Mouse (Mus musculus) embryonic facial prominence, embryonic 15.5 days (tissue): Measurements from ENCODE around the gene 4930426L09Rik. TPM values are rescaled to one million over a fixed set of nuclear protein-coding genes. Genes with fewer than 3 reads are reported as not detected.
"Not testable (repeated sequence)": the region's sequence is repeated elsewhere in the genome, so short reads cannot be mapped to it uniquely, and the experiment has no call there.

Experiments
- ATAC-seq: fragments of 200-750 bp; cut with Nextera tagmentation; 2 replicates; pipeline ENCODE4 v1.8.0; 2017; ENCODE audit warnings: low read depth, moderate TSS enrichment; ENCODE audit not compliant: insufficient number of reproducible peaks, low FRiP score, low TSS enrichment
- H3K27ac ChIP-seq: fragments of 300-500 bp; sonication (generic); replicated peaks from 2 replicates; pipeline ENCODE4 v1.5.1; 2015; ENCODE audit warnings: mild to moderate bottlenecking, inconsistent platforms
- H3K27me3 ChIP-seq: fragments of 300-500 bp; sonication (generic); 2 replicates; pipeline ENCODE4 v1.6.1; 2015; ENCODE audit warnings: inconsistent platforms
- H3K36me3 ChIP-seq: fragments of 300-500 bp; sonication (generic); 2 replicates; pipeline ENCODE4 v1.6.1; 2015; ENCODE audit warnings: mild to moderate bottlenecking, inconsistent platforms
- H3K4me1 ChIP-seq: fragments of 300-500 bp; sonication (generic); 2 replicates; pipeline ENCODE4 v1.6.1; 2015; ENCODE audit warnings: inconsistent platforms
- H3K4me2 ChIP-seq: fragments of 300-500 bp; sonication (generic); replicated peaks from 2 replicates; pipeline ENCODE4 v1.6.1; 2015; ENCODE audit warnings: mild to moderate bottlenecking, inconsistent platforms
- H3K4me3 ChIP-seq: fragments of 300-500 bp; sonication (generic); replicated peaks from 2 replicates; pipeline ENCODE4 v1.5.1; 2015; ENCODE audit warnings: mild to moderate bottlenecking, inconsistent platforms
- H3K9ac ChIP-seq: fragments of 300-500 bp; sonication (generic); 2 replicates; pipeline ENCODE4 v1.6.1; 2015; ENCODE audit warnings: inconsistent platforms
- H3K9me3 ChIP-seq: fragments of 300-500 bp; sonication (generic); replicated peaks from 2 replicates; pipeline ENCODE4 v1.6.1; 2016; ENCODE audit warnings: inconsistent platforms
- WGBS: fragments of 180-500 bp; shearing (Covaris S2); methylation state at CpG from one replicate; pipeline ENCODE4 v1.1.7; 2015; 5-methylcytosine and 5-hydroxymethylcytosine counted together
- polyA plus RNA-seq: library from polyadenylated mRNA; unstranded; fragments of >200 nt; fragmentation: Nextera tagmentation; extraction: Ambion mirVana; gene quantifications from 2 replicates; pipeline ENCODE4 v1.2.1, GENCODE M21; 2015

The 4930426L09Rik gene
- polyA plus RNA-seq, 1 experiment from 2014 or later: 0.69 TPM

DNA sequence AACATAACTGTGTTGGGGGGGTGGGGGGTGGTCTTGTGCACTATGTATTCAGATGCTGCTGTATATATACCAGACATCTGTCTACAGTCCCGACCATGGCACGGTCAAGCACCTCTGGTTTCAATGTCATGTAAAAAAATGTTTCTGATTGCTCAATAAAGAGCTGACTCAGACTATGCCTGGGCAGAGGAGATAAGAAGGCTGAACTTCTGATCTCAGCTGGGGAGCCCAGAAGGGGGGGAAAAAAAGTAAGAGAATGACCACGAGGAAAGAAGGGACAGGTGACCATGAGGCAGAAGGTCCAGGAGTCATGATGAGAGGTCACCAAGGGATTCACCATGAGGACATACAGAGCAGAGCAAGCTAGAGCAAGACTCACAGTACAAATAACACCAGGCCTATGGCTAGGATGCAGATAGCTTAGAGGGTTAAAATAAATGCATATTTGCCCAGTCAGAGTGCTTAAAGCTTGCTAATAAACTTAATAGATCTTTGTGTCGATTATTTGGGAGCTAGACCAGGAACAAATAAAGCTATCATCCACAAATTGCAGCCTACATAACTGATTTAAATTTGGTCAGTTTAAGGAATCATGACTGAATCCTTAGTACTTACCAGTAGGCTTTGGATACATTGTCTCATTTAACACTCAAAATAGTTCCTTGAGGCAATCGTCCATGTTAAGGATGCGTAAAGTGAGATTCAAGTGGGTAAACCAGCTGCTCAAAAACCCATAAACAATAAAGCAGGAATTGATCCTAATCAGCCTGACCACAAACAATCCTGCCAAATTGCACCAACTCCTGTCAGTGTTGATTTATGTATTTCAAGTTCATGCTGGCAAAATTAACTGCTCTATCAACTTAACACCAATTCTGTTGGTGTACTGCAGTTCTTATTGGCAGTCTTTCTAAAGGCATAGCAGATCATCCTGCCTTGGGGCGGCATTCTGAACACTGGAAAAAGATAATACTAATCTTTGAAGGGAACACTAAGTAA, 5.3 kb upstream of the 4930426L09Rik start:
- ATAC-seq: no peak
- peaks cover 12% of the 10 kb centered on the region for H3K4me1 ChIP-seq
- no peak overlapping the region for H3K27ac ChIP-seq
- H3K27me3 ChIP-seq: no peaks in the 10 kb centered on the region
- WGBS: 71% methylated on average over 7 of the region's 7 CpGs
- H3K4me3 ChIP-seq: no peak overlapping the region
- no peaks in the 10 kb centered on the region for H3K36me3 ChIP-seq
- no peaks in the 10 kb centered on the region for H3K9me3 ChIP-seq
- H3K4me2 ChIP-seq: no peak overlapping the region
- H3K9ac ChIP-seq: no peak overlapping the region

DNA sequence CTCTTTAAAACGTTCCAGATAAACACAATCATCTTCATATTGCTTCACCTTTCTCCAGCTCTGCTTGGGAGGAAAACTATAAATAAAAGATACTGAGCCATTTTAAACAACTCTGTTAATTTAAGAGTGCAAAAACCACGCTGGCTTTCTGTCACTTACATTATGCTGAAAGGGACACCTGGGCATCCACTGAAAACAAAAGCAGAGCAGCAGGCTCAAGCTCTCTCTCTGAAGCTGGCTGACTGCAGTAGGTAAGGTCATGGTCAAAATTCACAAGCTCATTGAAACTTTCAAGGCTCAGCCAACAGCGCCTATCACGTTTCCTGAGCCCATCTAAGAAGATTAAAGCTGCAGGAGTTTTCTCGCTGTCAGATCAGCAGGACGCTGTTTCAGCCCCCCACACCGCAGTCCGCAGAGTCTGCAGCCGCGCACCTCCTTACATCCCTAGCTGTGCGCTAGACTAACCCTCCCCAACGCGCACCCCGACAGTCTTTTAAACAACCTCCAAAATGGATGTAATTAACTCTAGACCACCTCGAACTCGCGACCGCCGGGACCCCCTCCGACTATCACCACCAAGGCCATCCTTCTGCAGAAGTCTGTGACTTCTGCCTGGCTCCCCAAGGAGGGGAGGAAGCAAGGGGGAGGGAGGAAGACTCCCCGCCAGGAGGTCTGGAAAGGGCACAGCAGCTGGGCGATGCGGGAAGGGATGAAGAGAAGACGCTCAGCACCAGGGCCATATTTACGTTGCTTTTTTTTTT, 1.5 kb upstream of the 4930426L09Rik start:
- no peak for ATAC-seq
- under 1% methylated on average over 25 of the region's 25 CpGs for WGBS
- Histone ChIP-seq H3K36me3 (no peaks in the 10 kb centered on the region), H3K4me1 (peaks cover 16% of the 10 kb centered on the region), H3K4me3 (peak overlapping the region; percentile 81), H3K27ac (no peak overlapping the region), H3K9me3 (no peaks in the 10 kb centered on the region), H3K4me2 (peak overlapping the region; percentile 92), H3K27me3 (no peaks in the 10 kb centered on the region), H3K9ac (peak overlapping the region; percentile 67; the same call in 1 of the 2 replicates)

DNA sequence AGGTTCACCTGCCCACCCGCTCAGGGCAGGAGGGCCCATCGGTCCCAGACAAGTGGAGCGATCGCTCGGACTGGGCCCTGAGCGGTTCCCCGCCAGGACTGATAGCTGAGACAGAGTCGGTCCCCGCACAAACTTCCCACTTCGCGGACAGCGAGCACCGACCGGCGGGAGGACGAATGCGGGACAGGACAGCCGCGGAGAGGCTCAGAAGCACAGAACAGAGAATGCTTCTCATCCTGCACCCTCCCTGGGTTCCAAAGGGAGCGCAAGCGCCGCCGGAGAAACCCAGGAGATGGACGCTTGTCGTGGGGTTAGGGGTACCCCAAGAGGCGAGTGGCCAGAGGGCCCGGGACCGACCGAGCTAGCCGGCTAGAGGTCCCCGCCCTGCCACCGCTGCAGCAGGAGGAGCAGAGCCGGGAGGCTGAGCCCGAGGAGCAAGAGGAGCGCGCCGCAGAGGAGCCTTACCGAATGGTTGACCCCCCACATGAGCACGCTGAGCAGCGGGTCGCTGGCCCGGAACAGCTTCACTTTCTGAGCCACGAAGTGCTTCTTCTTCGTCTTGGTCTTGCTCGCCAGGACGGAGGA, 664 bp upstream of the 4930426L09Rik start:
- Histone ChIP-seq H3K36me3 (no peaks in the 10 kb centered on the region), H3K4me1 (peaks cover 16% of the 10 kb centered on the region), H3K27ac (peak overlapping the region; percentile 89), H3K9ac (peak overlapping the region; percentile 67), H3K4me2 (peak overlapping the region; percentile 92), H3K4me3 (peak overlapping the region; percentile 81), H3K27me3 (no peaks in the 10 kb centered on the region), H3K9me3 (no peaks in the 10 kb centered on the region)
- peak; percentile 75 for ATAC-seq
- under 1% methylated on average over 46 of the region's 46 CpGs for WGBS

DNA sequence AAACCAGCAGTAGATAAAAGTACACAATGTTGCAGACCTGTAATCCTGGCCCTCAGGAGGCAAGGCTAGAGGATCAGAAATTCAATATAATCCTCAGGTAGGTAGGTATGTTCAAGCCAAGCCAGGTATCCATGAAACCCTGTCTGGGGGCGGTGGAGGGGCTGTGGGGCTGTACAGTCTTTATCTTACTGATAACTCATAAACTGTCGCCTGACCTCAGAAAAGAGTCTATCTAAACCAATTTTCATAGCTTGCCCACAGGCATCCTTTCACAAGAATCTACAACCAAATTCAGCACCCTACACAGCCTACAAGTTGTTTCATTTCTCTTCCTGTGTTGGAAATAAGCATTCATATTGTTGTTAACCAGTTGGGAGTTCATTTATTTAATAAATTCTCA, 1.3 kb downstream of the 4930426L09Rik start:
- Histone ChIP-seq H3K4me3 (no peak overlapping the region), H3K27me3 (no peaks in the 10 kb centered on the region), H3K27ac (no peak overlapping the region), H3K4me1 (peaks cover 10% of the 10 kb centered on the region), H3K9me3 (no peaks in the 10 kb centered on the region), H3K9ac (no peak overlapping the region), H3K4me2 (no peak overlapping the region), H3K36me3 (no peaks in the 10 kb centered on the region)
- 85% methylated on average over 2 of the region's 2 CpGs for WGBS
- ATAC-seq: no peak

DNA sequence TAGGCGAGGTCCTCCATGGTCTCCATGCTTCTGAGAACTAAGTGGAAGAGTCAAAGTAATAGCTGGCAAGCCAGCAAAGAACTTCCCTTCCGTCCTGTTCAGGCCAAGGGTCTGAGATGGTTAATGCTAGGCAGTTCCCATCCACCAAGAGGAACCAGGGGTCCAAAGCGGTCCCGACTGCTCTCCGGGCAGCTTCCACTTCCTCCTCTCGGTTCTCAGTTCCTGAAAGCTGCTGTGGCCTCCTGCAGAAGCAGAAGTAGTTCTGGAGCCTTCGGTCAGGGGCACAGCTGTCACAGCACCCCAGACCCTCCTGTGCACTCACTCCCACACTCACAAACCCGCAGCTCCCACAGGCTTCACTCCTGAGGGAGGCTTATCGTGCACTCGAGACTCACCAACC, 6.7 kb downstream of the 4930426L09Rik start:
- H3K9ac ChIP-seq: no peak overlapping the region
- no peaks in the 10 kb centered on the region for H3K27me3 ChIP-seq
- H3K27ac ChIP-seq: no peak overlapping the region
- no peak for ATAC-seq
- 70% methylated on average over 10 of the region's 10 CpGs for WGBS
- H3K4me2 ChIP-seq: no peak overlapping the region
- H3K9me3 ChIP-seq: no peaks in the 10 kb centered on the region
- H3K36me3 ChIP-seq: no peaks in the 10 kb centered on the region
- no peaks in the 10 kb centered on the region for H3K4me1 ChIP-seq
- no peak overlapping the region for H3K4me3 ChIP-seq

DNA sequence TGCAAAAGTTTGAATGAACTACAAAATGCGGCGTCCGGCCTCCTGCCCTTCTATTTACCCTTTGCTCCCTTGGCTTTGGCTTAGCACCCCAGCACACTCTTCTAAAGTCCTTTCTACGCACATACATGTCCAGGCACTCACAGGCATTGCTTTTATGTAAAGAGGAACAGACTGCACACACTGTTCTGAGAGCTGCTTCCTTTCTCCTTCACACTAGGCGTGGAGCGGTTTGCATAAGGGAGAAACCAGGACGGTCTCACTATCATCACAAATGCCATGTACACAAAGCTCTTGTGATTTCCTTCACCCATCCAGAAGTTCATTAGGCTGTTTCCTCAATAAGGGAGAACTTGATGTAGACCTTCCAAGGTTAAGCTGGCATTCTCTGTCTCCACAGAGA, 8.0 kb downstream of the 4930426L09Rik start:
- no peaks in the 10 kb centered on the region for H3K4me1 ChIP-seq
- H3K9me3 ChIP-seq: no peaks in the 10 kb centered on the region
- no peak overlapping the region for H3K9ac ChIP-seq
- H3K4me3 ChIP-seq: no peak overlapping the region
- ATAC-seq: no peak
- H3K4me2 ChIP-seq: no peak overlapping the region
- no peaks in the 10 kb centered on the region for H3K36me3 ChIP-seq
- H3K27ac ChIP-seq: no peak overlapping the region
- H3K27me3 ChIP-seq: no peaks in the 10 kb centered on the region
- 80% methylated on average over 7 of the region's 7 CpGs for WGBS

DNA sequence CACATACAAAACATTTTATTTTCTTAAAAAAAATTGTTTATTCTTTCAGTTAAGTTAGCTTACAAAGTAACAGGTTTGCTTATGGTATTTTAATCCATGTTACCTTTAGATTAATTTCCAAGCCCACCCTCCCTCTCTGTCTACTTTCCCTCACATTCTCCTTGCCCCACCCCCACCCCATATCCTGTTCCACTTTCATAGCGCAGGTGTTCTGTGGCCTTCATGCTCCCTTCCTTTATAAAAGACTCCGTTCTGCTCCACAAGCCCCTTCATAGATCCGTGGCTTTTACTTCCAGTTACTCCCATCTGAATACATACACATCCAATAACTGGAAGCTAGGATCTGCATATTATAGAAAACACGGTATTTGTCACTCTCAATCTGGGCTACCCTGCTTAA, 9.4 kb downstream of the 4930426L09Rik start:
- H3K9me3 ChIP-seq: no peaks in the 10 kb centered on the region
- no peak overlapping the region for H3K4me3 ChIP-seq
- no peak for ATAC-seq
- H3K4me1 ChIP-seq: no peaks in the 10 kb centered on the region
- no peak overlapping the region for H3K4me2 ChIP-seq
- H3K36me3 ChIP-seq: no peaks in the 10 kb centered on the region
- 70% methylated on average over 4 of the region's 4 CpGs for WGBS
- no peaks in the 10 kb centered on the region for H3K27me3 ChIP-seq
- no peak overlapping the region for H3K9ac ChIP-seq
- H3K27ac ChIP-seq: no peak overlapping the region

DNA sequence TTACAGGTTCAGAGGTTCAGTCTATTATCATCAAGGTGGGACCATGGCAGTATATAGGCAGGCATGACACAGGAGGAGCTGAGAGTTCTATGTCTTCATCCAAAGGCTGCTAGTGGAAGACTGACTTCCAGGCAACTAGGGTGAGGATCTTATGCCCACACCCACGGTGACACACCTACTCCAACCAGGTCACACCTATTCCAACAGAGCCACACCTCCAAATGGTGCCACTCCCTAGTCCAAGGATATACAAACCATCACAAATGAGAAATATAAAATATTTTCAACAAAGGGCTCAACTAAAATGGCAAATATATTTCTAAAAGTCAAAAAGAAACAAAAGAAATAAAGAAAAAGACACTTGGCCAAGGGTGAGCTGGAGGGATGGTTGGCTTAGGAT, 12.4 kb downstream of the 4930426L09Rik start:
- not testable (repeated sequence) for ATAC-seq, H3K4me1 ChIP-seq, H3K36me3 ChIP-seq, H3K9me3 ChIP-seq, H3K9ac ChIP-seq, H3K27ac ChIP-seq, H3K4me3 ChIP-seq, H3K4me2 ChIP-seq, H3K27me3 ChIP-seq
- WGBS: 64% methylated on average over 1 of the region's 1 CpGs

DNA sequence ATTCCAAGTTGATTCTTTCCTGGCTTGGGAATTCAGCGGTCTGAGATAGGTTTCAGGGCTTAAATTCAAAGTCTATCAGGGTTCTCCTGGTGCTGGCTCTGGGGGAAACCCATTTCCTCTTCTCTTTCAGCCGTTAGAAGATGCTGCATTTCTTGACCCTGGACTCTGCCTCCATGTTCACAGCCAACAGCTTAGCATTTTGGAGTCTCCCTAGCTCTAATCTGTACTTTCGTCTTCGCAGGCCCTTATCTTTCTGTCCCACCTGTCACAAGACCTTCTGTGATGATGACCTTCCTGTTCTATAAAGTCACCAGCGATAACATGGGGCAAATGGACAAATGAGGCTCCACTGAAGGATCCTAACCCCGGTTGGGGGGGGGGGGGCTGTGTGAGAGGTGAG, 13.3 kb downstream of the 4930426L09Rik start:
- WGBS: 82% methylated on average over 6 of the region's 6 CpGs
- no peaks in the 10 kb centered on the region for H3K36me3 ChIP-seq
- H3K4me1 ChIP-seq: no peaks in the 10 kb centered on the region
- no peaks in the 10 kb centered on the region for H3K9me3 ChIP-seq
- H3K4me2 ChIP-seq: no peak overlapping the region
- H3K27me3 ChIP-seq: no peaks in the 10 kb centered on the region
- ATAC-seq: no peak
- H3K9ac ChIP-seq: no peak overlapping the region
- no peak overlapping the region for H3K4me3 ChIP-seq
- H3K27ac ChIP-seq: no peak overlapping the region

DNA sequence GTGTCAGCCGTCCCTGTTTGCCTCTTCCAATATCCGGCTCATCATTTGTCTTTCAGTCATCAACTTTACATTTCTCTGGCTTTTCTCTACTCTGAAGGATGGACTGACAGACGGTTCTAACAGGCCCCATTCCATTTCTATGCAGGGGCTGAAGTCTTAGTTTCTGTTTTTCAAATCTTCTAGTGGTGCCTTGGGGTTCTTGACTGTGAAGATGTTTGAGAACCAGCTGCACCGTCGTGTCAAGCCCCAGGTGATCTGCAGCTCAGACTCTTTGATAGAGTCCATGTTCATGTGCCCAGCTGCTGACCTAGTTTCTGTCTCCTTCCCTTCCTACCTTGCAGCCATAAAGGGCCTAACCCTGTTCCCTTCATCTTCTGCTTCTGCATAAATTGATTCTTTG, 18.2 kb downstream of the 4930426L09Rik start:
- H3K9me3 ChIP-seq: no peaks in the 10 kb centered on the region
- ATAC-seq: no peak
- no peak overlapping the region for H3K9ac ChIP-seq
- H3K27me3 ChIP-seq: no peaks in the 10 kb centered on the region
- no peak overlapping the region for H3K4me2 ChIP-seq
- no peak overlapping the region for H3K4me3 ChIP-seq
- H3K36me3 ChIP-seq: no peaks in the 10 kb centered on the region
- H3K27ac ChIP-seq: no peak overlapping the region
- WGBS: 85% methylated on average over 5 of the region's 5 CpGs
- H3K4me1 ChIP-seq: no peaks in the 10 kb centered on the region

DNA sequence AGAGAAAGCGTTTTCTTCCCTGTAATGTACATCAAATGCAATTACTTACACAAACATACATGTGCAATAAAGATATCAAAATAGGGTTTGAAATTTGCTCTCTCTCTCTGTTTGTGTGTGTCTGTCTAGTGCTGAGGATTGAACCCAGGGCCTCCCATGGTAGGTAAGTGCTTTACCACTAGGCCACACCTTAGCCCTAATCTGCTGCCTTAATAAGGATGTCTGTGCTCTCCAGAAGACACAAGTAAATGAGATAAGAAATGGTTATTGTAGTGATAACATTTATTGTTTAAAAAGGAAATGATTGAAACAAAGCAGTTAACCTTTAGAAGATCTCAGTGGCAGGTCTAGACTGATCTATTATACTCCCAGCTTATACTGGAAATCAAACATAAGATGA, 18.7 kb downstream of the 4930426L09Rik start:
- ATAC-seq: no peak
- H3K9ac ChIP-seq: no peak overlapping the region
- H3K9me3 ChIP-seq: no peaks in the 10 kb centered on the region
- no peaks in the 10 kb centered on the region for H3K4me1 ChIP-seq
- no peak overlapping the region for H3K4me2 ChIP-seq
- no peaks in the 10 kb centered on the region for H3K36me3 ChIP-seq
- H3K27me3 ChIP-seq: no peaks in the 10 kb centered on the region
- H3K4me3 ChIP-seq: no peak overlapping the region
- no peak overlapping the region for H3K27ac ChIP-seq
- WGBS: 74% methylated on average over 1 of the region's 1 CpGs
